Mouse (Mus musculus) lung, postnatal 0 days (tissue): ENCODE data around the gene Acta2. TPM values are rescaled to one million over a fixed set of nuclear protein-coding genes. Genes with fewer than 3 reads are reported as not detected.

Source experiments
- ATAC-seq: fragments of 200-750 bp; cut with Nextera tagmentation; 2 replicates; pipeline ENCODE4 v1.8.0; 2017; ENCODE audit warnings: moderate library complexity
- DNase-seq: peaks from one replicate; pipeline ENCODE4 v3.0.0-alpha.2; 2016; ENCODE audit warnings: low spot score
- H3K27ac ChIP-seq: fragments of 300-500 bp; sonication (generic); 2 replicates; pipeline ENCODE4 v1.5.1; 2014; ENCODE audit warnings: antibody characterized with exemption, mild to moderate bottlenecking, low read length, mixed read lengths
- H3K27me3 ChIP-seq: fragments of 300-500 bp; sonication (generic); replicated peaks from 2 replicates; pipeline ENCODE4 v1.6.1; 2014; ENCODE audit warnings: low read length, mixed read lengths; ENCODE audit not compliant: insufficient read depth
- H3K36me3 ChIP-seq: fragments of 300-500 bp; sonication (generic); 2 replicates; pipeline ENCODE4 v1.6.1; 2014; ENCODE audit warnings: low read length, mixed read lengths; ENCODE audit not compliant: insufficient read depth
- H3K4me1 ChIP-seq: fragments of 300-500 bp; sonication (generic); 2 replicates; pipeline ENCODE4 v1.6.1; 2014; ENCODE audit warnings: antibody characterized with exemption, low read depth, low read length, mixed read lengths; ENCODE audit not compliant: insufficient read depth
- H3K4me2 ChIP-seq: fragments of 300-500 bp; sonication (generic); replicated peaks from 2 replicates; pipeline ENCODE4 v1.6.1; 2014; ENCODE audit warnings: low read depth, mild to moderate bottlenecking, low read length, moderate library complexity, mixed read lengths
- H3K4me3 ChIP-seq: fragments of 300-500 bp; sonication (generic); 2 replicates; pipeline ENCODE4 v1.5.1; 2014; ENCODE audit warnings: low read depth, low read length
- H3K9ac ChIP-seq: fragments of 300-500 bp; sonication (generic); replicated peaks from 2 replicates; pipeline ENCODE4 v1.6.1; 2014; ENCODE audit warnings: low read depth, mild to moderate bottlenecking
- H3K9me3 ChIP-seq: fragments of 300-500 bp; sonication (generic); 2 replicates; pipeline ENCODE4 v1.6.1; 2016; ENCODE audit warnings: low read length, mixed read lengths
- CTCF ChIP-seq: IDR thresholded peaks from 2 replicates; pipeline ENCODE4 v1.5.1; 2016; ENCODE audit warnings: antibody characterized with exemption, mild to moderate bottlenecking
- EP300 ChIP-seq: IDR thresholded peaks from 2 replicates; pipeline ENCODE4 v1.6.1; 2016; ENCODE audit warnings: antibody characterized with exemption, mild to moderate bottlenecking, control low read depth
- whole genome bisulfite sequencing: fragments of 180-500 bp; shearing (Covaris S2); extraction: QIAGEN DNeasy Blood & Tissue Kit; methylation state at CpG from one replicate; pipeline ENCODE4 v1.1.7; 2014; 5-methylcytosine and 5-hydroxymethylcytosine counted together
- polyA plus RNA-seq: library from polyadenylated mRNA; unstranded; fragments of >200 nt; fragmentation: Nextera tagmentation; extraction: Ambion mirVana; gene quantifications from 2 replicates; pipeline ENCODE4 v1.2.1, GENCODE M21; 2015

Gene Acta2
- polyA plus RNA-seq, 1 experiment from 2014 or later: 293 TPM

GRCm38 (mm10) chr19:34193149-34193548, 62.2 kb downstream of the Acta2 start:
- Histone ChIP-seq H3K4me1 (no peaks in the 10 kb centered on the region), H3K9me3 (no peaks in the 10 kb centered on the region), H3K4me2 (peak overlapping the region; percentile 89), H3K27me3 (no peaks in the 10 kb centered on the region), H3K9ac (no peak overlapping the region; the same call in 1 of the 2 replicates), H3K27ac (no peak overlapping the region), H3K36me3 (no peaks in the 10 kb centered on the region), H3K4me3 (peak overlapping the region; percentile 64)
- DNase-seq: peak; percentile 52
- no peak for ATAC-seq
- TF ChIP-seq CTCF: no peak
- no peak for TF ChIP-seq EP300
- whole genome bisulfite sequencing: 1% methylated on average over 9 of the region's 9 CpGs

- Histone ChIP-seq H3K9ac (peak within 1 kb of the TSS; percentile 41), H3K9me3 (no peaks in the 10 kb centered on the region), H3K4me3 (peak within 1 kb of the TSS; percentile 64), H3K36me3 (no peaks in the 10 kb centered on the region), H3K4me1 (no peaks in the 10 kb centered on the region), H3K4me2 (peak within 1 kb of the TSS; percentile 89), H3K27ac (peak within 1 kb of the TSS; percentile 45), H3K27me3 (no peaks in the 10 kb centered on the region)
- TF ChIP-seq CTCF: no peak
- under 1% methylated on average over 53 of the region's 62 CpGs for WGBS
- peak; percentile 88 for ATAC-seq
- DNase-seq: peak; percentile 86
Observed at GRCm38 (mm10) chr19:34192008-34192963, 63.1 kb downstream of the Acta2 start, which contains the start of gene Stambpl1. TSS of gene Stambpl1 (plus strand) at chr19:34192229.

- Histone ChIP-seq H3K4me1 (no peaks in the 10 kb centered on the region), H3K27me3 (no peaks in the 10 kb centered on the region), H3K27ac (no peak overlapping the region), H3K9ac (no peak overlapping the region), H3K9me3 (no peaks in the 10 kb centered on the region), H3K36me3 (no peaks in the 10 kb centered on the region), H3K4me2 (peak overlapping the region; percentile 89), H3K4me3 (peak overlapping the region; percentile 64)
- TF ChIP-seq EP300: no peak
- TF ChIP-seq CTCF: no peak
- WGBS: 38% methylated on average over 10 of the region's 10 CpGs
- ATAC-seq (no peak), DNase-seq (no peak)
Observed at GRCm38 (mm10) chr19:34191645-34192007, 63.8 kb downstream of the Acta2 start.

Other genes starting within 250 kb of the Acta2 start
- gene Lipk, start 247.3 kb downstream of the Acta2 start, polyA plus RNA-seq: not detected in 2 replicates
- gene Lipn, start 188.2 kb downstream of the Acta2 start, polyA plus RNA-seq: not detected in 2 replicates
- not detected in 2 replicates for gene Lipm, start 154.7 kb downstream of the Acta2 start, polyA plus RNA-seq
- 0.05 and 0.14 TPM in 2 replicates for gene Ankrd22, start 89.5 kb downstream of the Acta2 start, polyA plus RNA-seq
- gene Stambpl1, start 63.4 kb downstream of the Acta2 start, polyA plus RNA-seq: 7.5 and 9.7 TPM in 2 replicates
- gene Fas, start 35.1 kb upstream of the Acta2 start, polyA plus RNA-seq: 56.1 and 57.9 TPM in 2 replicates
- gene Ch25h, start 219.6 kb upstream of the Acta2 start, polyA plus RNA-seq: 1.2 and 1.7 TPM in 2 replicates